Mouse (Mus musculus) urinary bladder, adult 2 months (tissue): Measurements from ENCODE around the gene Gm11437. TPM values are rescaled to one million over a fixed set of nuclear protein-coding genes. Genes with fewer than 3 reads are reported as not detected.

Experiments
- DNase-seq: peaks from one replicate; pipeline ENCODE4 v3.0.0; 2022; ENCODE audit warnings: low spot score
- polyA plus RNA-seq: library from polyadenylated mRNA; depleted of rRNA; stranded (reverse); fragments of >200 nt; gene quantifications from 2 replicates; pipeline ENCODE4 v1.2.3, GENCODE M21; 2012; rRNA removed

The Gm11437 gene
- polyA plus RNA-seq = not detected in 2 replicates

GRCm38 (mm10) chr11:84167046-84167526 lies at the start of gene Gm11437:
TSS of gene Gm11437 (minus strand) at chr11:84167476.
- DNase-seq = no peak

- no peak for DNase-seq
Measured at GRCm38 (mm10) chr11:84210876-84211275, 43.6 kb upstream of the Gm11437 start.

DNA sequence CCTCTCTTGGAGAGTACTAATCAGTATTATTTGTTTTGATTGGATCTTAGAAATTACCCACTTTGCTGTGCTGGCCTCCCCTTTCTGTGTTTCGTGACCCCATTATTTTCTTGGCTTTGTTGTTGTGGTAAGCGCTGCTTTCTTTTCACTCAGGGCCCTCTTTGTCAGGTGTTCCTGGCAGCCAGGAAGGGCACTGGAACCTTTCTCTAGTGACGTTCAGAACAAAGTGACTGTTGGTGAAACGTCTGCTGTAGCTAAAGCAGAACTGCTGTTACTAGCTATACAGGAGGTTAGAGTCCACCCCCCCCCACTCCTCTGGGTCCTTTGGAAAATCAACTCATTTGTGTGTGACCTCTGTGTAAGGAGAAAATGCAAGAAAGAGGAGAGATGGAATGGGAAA lies 38.5 kb upstream of the Gm11437 start:
- no peak for DNase-seq

DNA sequence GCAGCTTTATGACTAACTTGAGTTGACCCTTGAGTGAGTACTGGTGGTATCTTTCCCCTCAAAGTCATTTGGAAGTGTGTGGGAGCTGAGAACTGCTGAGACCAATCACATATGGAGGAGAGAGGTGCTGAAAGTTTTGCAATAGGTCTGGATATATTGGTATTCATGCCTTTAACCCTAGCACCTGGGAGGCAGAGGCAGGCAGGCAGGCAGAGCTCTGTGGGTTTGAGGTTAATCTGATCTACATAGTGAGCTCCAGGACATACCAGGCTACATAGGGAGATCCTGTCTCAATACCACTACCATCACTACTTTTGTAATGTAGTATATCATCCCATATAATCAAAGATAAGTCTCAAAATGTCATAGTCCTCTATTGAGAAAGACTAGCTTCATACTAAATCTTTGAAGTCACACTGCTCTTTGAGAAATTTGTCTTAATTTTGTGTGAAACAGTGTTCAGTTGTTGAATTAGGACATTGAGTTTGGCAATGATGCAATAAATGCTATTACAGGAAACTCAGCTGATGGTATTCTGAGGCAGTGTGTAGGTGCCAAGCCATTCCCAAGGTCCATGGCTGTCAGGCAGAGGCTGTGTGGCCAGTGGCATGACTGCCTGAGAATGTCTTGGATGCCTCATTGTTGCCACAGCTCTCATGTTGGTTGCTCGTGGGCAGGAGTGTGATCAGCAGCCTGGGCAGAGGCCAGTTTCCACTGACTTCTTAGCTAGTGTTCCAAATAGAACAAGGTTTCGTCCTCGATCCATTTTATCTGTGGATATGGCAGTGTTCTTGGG lies 30.5 kb upstream of the Gm11437 start:
- no peak for DNase-seq

DNA sequence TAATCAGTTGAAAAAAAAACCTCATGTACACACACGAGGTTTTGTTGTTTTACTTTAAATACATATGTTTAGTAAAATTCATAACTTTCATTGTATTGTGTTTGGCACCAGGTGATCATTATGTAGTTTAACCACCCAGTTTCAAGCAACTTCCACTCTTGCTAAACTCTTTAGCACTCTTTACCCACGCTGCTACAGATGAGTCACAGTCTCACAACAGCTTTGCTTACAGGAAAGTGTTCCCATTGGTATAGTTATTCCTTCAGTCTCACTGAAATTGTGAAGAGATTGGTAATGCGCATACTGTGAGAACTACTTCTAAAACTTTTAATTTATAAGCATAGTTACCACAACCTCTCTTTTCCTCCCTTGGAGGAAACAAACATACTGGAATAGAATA lies 27.5 kb upstream of the Gm11437 start:
- DNase-seq = no peak

- DNase-seq = no peak
Measured at GRCm38 (mm10) chr11:84193249-84193648, 26.0 kb upstream of the Gm11437 start.

GRCm38 (mm10) chr11:84190581-84191233 lies 23.4 kb upstream of the Gm11437 start:
- no peak for DNase-seq

- DNase-seq = no peak
Measured at GRCm38 (mm10) chr11:84188530-84188929, 21.3 kb upstream of the Gm11437 start.

- no peak for DNase-seq
Measured at GRCm38 (mm10) chr11:84181286-84181685, 14.0 kb upstream of the Gm11437 start.

- DNase-seq = peak; percentile 69
Measured at GRCm38 (mm10) chr11:84179954-84180598, 12.8 kb upstream of the Gm11437 start.

DNA sequence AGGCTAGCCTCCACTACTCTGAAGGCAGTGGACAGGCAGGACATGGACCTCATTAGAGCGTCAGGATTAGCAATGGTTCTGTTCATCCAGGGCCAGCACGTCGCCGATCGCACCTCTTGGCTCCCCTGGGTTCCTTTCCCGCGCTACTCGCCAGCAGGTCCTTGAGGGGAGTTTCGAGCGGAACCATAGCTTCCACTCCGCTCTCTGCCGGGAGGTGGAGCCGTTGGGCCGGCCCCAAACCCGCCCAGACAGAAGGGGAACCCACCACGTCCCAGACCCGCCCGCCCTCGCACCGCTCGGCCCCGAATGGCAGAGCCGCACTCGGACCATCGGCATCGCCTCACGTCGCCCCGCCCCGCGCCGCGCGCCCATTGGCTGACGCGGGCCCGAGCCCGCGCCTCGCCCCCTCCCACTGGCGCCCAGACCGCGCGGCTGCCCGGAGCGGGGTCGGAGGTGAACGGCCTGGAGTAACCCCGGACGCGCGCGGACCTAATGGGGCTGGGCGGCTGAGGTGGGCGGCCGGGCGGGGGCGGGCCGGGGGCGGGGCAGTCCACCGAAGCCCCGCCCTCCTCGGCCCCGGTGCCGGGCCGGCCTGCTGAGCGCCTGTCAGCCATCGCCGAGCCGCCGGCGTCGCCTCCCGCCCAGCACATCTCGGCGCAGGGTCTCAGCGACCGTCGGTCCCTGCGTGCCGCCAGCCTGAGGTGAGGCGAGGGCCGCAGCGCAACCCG lies 12.1 kb upstream of the Gm11437 start:
- DNase-seq = peak; percentile 96

DNA sequence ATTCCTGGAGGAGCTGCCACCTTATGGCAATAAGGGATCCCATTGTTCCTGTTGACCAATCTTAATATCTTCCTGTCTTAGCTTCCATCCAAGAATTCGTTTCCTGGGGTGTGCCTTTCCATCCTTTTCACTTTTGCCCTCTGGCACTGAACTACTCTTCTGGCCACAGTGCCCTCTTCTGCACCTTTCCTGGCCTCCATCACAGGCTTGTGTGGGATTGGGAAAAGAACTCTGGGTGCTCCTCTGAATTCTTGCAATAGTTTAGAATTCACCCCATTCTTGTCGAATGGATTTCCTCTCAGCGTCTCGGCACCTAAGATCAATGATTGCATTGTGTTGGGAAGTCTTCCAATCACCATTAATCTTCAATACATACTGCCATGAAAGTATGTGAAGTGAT lies 11.3 kb upstream of the Gm11437 start:
- DNase-seq = no peak

DNA sequence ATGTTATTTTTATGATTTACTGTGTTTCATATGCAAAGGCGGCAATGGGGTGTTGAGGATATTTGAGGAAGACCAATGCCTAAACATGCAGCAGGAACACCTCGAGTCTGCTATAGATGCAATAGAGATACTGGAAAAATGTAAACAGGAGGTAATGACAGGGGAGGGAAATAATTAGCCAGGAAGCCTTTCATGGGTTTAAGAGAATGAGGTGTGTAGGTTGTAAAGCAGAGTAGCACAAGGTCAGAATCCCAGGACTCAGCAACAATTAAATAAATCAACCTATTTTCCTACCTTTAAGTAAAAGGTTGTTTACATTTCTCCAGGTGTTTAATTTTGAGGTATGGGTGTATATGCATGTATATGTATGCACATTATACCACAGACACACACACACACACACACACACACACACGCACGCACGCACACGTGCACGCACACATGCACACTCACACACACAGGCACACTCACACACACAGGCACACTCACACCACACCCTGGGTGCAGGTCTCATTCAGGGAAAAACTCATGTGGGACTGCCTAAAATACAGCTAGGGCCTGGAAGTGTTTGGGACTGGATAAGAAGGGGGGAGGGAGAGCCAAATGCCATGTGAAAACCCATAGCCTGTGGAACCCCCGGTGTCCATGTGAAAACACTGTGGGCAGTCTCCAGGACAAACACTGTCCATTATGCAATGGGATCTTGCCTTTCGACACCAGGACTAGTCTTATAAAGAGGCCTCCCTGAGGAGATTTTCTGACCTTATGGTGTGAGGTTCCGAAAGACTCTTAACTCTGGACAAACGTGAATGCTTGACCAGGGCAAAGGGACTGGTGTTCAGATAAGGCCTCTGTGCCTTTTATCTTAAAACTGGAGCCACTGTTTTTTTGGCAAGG lies 5.5 kb upstream of the Gm11437 start:
- no peak for DNase-seq

DNA sequence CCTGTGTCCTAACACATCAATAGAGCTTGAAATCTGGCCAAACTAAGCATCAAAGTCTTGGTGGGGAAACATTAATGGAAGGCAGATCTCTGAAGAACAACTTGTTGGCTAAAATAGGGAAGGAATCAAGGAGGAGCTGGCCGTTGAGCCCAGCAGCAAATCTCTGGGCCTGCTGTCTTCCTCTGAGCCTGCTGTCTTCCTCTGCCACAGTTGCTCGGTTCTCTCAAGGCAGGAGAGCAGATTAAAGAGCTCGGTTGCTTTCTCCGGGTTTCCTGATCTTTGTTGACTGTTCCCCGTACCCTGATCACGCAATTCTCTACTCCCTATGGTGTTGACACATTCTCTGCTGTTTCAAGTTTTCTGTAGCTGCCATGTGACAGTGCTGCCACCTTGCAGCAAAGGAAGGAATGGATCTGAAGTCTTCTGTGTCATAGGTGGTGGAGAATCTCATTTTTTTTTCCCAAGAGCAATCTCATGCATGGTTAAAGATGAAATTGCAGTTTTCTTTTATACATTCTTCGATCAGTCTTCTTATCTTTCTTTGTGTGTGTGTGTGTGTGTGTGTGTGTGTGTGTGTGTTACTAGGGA lies 1.5 kb upstream of the Gm11437 start:
- no peak for DNase-seq

GRCm38 (mm10) chr11:84164561-84164960 lies 2.7 kb downstream of the Gm11437 start:
- no peak for DNase-seq

DNA sequence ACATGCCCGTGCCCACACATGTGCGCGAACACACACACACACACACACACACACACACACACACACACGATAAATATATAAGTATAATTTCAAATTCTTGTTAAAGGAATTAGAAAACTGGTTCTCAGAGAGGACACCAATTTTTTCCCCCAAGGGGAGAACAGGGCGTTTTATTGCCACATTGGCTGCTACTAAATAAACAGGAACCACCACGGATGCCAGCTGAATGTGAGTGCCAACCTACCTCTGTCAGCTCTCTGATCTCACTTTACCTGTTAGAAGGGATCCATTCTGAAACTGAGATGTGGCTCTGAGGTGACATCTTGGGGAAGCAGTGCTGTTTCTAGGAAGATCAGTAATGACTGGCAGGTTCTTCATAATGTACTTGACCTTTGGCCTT lies 3.2 kb downstream of the Gm11437 start:
- no peak for DNase-seq

DNA sequence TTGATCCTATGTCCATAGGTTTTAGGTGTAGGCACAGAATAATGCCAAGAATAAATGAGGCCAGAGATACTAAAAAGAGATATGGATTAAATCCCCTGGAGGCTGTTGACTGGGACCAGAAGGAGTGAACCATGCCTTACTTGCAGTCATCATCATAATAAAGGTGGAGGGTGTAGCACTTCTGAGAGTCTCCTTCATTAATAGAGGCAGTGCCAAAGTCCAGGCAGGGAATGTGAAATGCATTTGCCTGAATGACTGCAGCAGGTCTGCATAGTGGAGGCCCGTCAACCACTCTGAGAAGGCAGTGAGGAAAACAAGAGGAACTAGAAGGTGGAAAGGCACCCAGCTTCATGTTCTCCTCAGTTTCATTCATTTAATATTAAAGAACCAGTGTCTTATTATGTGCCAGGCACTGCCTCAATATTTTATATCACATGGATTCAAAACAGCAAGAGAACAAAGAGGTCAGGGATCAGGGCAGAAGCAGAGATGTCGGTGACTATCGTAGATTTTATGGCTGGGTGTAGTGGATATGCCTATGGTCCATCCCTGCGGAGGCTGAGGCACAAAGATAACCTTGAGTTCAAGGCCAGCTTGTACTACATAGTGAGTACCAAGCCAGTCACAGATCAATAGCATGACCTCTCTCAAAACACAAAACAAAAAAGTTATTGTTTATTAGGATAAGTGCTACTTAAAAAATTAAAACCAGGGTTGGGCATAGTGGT lies 10.6 kb downstream of the Gm11437 start:
- DNase-seq = no peak

DNA sequence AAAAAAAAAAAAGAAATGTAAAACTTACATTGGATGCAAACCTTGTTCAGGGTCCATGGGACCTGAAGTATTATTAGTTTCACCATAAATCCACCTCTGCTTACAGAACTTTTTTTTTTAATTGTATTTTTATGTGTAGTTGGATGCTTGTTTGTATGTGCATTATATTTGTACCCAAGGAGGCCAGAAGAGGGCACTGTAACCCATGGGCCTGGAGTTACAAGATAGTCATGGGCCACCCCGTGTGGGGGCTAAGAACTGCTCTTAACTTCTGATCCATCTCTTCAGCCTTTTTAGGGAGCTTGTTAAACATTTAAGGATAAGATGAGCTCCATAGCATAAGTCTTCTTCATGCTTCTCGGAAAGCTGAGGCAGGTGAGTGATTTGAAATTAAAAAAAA lies 16.4 kb downstream of the Gm11437 start:
- no peak for DNase-seq

GRCm38 (mm10) chr11:84146081-84146480 lies 21.2 kb downstream of the Gm11437 start:
- DNase-seq = no peak
